Mouse (Mus musculus): ENCODE measurements around the gene Ugt1a6b.

Ugt1a6b gene

DNA sequence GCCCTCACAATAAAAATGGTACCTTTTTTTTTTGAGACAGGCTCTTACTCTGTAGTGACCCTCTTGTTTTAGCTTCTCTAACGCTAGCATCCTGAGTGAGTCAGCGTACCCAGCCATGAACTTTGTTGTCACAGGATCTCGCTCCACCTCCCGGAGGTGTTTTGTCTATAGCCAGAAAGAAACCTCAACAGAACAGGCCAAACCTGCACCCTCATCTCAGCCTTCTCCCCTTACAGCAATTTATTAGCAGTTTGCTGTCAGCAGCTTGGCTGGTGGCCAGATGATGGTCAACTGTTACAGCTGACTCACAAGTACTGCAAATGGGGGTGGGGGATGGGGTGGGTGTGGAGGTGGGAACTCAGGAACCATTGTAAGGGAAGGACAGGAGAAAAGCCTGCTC lies 159.2 kb downstream of the Ugt1a6b start:
- DNase-seq (ENCODE audit: low spot score) = no peak

- DNase-seq (ENCODE audit: low spot score) = no peak
These were observed 159.9 kb downstream of the Ugt1a6b start for GRCm38 (mm10) chr1:88262961-88263360.

DNA sequence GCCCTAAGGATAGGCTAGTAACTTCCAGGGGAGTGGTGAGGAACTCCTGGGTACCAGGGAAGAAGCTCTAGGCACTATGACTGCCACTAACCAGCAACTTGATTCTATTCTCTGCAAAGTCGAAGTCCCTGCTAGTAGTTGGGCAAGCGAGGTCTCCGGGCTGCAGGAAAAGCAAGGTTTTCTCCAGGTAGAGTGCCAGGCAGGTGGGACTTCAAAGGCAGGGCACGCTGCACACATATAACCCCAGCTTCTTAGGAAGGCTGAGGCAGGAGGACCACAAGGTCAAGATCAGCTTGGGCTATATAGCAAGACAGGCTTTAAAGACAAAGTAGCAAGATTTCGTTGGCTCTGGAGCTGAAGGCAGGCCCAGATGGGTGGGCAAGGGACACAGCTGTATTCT lies 160.7 kb downstream of the Ugt1a6b start:
- no peak for DNase-seq (ENCODE audit: low spot score)

GRCm38 (mm10) chr1:88264237-88264868 lies 161.3 kb downstream of the Ugt1a6b start:
- DNase-seq (ENCODE audit: low spot score) = no peak

GRCm38 (mm10) chr1:88264869-88265240 lies 161.8 kb downstream of the Ugt1a6b start:
- no peak for DNase-seq (ENCODE audit: low spot score)

DNA sequence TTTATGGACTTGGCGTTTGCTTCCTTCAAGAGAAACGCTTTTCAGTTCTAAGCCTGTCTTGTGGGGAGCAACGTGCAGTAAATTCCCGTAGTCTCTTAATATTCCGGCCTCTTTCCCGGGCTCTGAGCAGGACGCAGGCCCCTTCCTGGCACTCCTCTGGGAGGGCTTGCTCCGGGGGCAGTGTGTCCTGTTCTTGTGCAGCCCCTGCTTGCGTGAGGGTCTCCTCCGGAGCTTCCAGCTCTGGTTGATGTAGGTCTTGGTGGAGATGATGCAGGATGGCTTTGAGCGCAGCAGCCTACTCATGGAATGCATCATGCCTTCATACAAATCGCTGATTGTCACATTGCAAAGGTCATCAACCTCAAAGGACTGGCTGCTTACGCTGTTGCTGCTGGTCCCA lies 163.1 kb downstream of the Ugt1a6b start:
- DNase-seq (ENCODE audit: low spot score) = no peak

DNA sequence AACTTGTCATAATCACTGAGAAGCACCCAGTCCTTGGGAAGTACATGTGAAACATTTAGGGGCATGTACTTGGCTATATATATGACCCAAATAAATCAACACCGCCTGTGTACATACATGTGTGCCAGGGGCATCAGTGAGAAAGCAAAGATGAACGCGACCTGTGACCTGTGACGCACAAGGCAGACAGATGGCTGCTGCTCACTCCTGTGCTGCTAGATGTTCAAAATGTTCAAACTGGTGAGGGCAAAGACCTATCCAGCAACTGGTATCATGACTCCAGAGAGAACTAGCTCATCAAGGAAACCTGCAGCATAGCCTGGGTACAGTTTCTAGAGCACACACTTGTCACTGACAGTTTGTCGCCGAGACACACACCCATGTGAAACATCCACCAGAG lies 164.4 kb downstream of the Ugt1a6b start:
- no peak for DNase-seq (ENCODE audit: low spot score)

- no peak for DNase-seq (ENCODE audit: low spot score)
These were observed 165.0 kb downstream of the Ugt1a6b start for GRCm38 (mm10) chr1:88268070-88268469.

Measured in ovary, postnatal 10 days (tissue).